Mouse (Mus musculus) mature B cell (primary cell): ENCODE results near the gene Znhit6.

Source experiments
- in situ Hi-C: fragments of 300-500 bp; cut with MboI; formaldehyde crosslinking; loops from 2 replicates; pipeline ENCODE4 v1.14.3; 2019

Znhit6 gene

GRCm38 (mm10) chr3:145575743-145576481 lies at the start of gene Znhit6:
Znhit6 (plus strand) TSS chr3:145576205.
- in situ Hi-C loops: loop anchor here (25.0 kb wide), 1 partner anchor 336 kb away; the partner anchor contains the start of gene Bcl10

GRCm38 (mm10) chr3:145537870-145538269 lies 38.1 kb upstream of the Znhit6 start:
- in situ Hi-C loops: no loop called here

- in situ Hi-C loops: no loop called here
Observed at GRCm38 (mm10) chr3:145548441-145549415, 27.3 kb upstream of the Znhit6 start.

- in situ Hi-C loops: no loop called here
Observed at GRCm38 (mm10) chr3:145550216-145550615, 25.8 kb upstream of the Znhit6 start.

DNA sequence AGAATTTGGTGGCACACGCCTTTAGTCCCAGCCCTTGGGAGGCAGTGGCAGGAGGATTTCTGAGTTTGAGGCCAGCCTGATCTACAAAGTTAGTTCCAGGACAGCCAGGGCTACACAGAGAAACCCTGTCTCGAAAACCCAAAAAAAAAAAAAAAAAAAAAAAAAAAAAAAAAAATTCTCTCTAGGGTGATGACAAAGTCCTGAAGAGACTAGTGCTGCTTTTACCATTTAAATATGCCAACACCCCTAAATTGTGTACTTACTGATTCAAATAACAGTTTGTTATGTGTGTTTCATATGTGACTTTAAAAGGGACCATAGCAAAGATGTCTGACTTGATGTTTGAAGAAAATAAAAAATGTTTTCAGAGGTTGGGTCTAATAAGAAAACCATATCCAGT lies 21.6 kb upstream of the Znhit6 start:
- in situ Hi-C loops: no loop called here

- in situ Hi-C loops: no loop called here
Observed at GRCm38 (mm10) chr3:145556206-145556605, 19.8 kb upstream of the Znhit6 start.

- in situ Hi-C loops: no loop called here
Observed at GRCm38 (mm10) chr3:145559675-145560074, 16.3 kb upstream of the Znhit6 start.

DNA sequence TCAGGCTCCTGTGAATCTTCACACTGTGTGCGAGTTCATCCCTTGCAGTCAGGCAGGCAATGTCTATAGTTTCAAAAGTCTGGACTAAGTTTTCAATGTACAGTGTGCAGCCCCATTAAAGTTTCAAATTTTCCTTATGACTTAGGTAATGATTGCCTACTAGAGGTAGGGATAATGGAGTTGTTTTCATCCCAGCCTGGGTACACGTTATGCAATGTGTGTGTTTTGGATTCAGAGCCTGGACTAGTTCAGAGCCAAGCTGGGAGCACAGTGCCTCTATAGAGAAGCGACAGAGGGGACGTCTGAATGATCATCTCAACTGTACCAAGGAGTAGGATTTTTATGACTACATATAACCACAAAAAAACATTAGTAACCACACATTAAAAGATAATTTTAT lies 15.9 kb upstream of the Znhit6 start:
- in situ Hi-C loops: no loop called here

- in situ Hi-C loops: no loop called here
Observed at GRCm38 (mm10) chr3:145574468-145574867, 1.5 kb upstream of the Znhit6 start.

DNA sequence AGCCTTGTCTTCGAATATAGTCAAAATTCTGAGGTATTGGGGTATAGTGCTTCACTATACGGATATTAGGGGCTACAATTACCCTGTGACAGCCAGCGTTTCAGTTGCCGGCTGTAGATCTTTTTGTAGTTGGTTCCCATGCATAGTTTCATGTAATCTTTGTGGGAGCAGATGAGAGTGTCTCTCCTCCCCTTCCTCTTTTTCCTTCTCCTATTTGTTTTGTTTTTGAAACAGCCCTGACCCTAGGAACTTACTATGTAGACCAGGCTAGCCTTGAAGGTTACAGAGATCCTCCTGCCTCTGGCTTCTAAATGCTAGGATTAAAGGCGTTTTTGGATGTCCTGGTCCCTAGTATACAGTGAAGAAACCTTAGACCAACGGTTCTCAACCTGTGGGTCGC lies 665 bp upstream of the Znhit6 start:
- in situ Hi-C loops: loop anchor here (25.0 kb wide), 1 partner anchor 337 kb away; the partner anchor contains the start of gene Bcl10

GRCm38 (mm10) chr3:145576482-145576822 lies 447 bp downstream of the Znhit6 start:
- in situ Hi-C loops: loop anchor here (25.0 kb wide), 1 partner anchor 336 kb away; the partner anchor contains the start of gene Bcl10

GRCm38 (mm10) chr3:145576876-145577275 lies 871 bp downstream of the Znhit6 start:
- in situ Hi-C loops: loop anchor here (25.0 kb wide), 1 partner anchor 335 kb away; the partner anchor contains the start of gene Bcl10

GRCm38 (mm10) chr3:145583043-145583442 lies 7.0 kb downstream of the Znhit6 start:
- in situ Hi-C loops: loop anchor here (25.0 kb wide), 1 partner anchor 329 kb away; the partner anchor contains the start of gene Bcl10

DNA sequence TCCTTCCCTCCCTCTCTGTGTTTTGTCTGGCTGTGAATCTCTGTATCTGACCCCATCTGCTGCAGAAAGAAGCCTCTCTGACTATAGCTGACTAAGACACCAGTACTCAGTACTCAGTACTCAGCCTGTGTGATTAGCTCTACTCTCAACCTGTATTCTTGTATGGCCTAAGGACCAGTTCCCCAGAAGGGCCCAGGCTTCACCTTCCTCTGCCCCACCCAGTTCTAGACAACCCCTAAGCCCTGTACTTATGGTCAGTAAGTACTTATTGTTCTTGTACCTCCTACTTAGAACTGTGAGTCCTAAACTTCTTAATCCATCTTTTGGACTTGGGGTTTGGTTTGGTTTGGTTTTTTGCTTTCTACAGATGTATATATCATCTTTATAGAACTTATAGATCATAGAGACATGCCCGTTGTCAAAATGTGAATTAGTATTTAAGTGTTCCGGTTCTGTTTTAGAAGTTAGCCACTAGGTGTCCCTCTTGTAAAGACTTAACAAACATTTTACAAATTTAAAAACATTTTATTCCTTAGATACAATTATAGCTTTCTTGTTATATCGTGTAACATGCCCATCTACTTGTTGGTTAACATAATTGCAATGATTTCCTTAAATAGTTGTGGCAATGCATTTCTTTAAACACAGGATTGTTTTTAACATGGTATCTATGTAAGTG lies 7.7 kb downstream of the Znhit6 start:
- in situ Hi-C loops: loop anchor here (25.0 kb wide), 1 partner anchor 329 kb away; the partner anchor contains the start of gene Bcl10

DNA sequence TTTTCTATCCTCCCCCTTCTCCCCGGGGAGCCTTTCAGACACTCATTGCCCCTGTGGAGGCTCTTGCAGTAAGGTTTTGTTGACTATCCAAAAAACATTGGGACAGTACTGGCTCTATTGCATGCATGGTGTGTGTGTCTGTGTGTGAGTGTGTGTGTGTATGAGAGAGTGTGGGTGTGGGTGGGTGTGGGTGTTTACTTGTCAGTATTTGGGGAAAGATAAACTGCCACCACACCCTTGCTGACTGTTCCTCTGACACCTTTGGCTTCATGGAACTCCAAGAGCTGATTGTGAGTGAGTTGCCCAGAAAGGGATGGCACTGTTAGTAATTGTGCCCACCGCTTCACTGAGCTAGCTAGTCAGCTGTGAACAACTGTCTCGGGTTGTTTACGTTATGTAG lies 14.6 kb downstream of the Znhit6 start:
- in situ Hi-C loops: loop anchor here (25.0 kb wide), 1 partner anchor 322 kb away; the partner anchor contains the start of gene Bcl10

GRCm38 (mm10) chr3:145591841-145592542 lies 16.0 kb downstream of the Znhit6 start:
- in situ Hi-C loops: loop anchor here (25.0 kb wide), 1 partner anchor 320 kb away; the partner anchor contains the start of gene Bcl10

DNA sequence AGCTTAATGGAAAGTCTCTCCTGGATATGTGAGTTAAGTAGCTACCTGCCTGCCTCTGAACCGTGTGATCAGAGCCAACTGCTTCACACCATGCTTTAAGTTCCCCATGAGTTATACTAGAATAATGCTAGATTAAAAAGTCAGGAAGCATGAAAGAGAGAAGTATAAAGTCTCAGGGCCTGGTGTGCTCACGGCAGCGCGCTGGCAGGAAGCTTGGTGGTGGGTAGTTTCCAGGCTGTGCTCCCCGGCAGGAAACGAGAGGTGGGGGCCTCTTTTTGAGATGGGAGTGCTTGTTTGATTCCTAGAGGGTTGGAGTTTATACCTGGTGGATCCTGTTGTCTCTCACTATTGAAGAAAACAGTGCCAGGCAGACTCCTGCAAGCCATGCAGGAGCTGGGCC lies 19.3 kb downstream of the Znhit6 start:
- in situ Hi-C loops: loop anchor here (25.0 kb wide), 1 partner anchor 317 kb away; the partner anchor contains the start of gene Bcl10

DNA sequence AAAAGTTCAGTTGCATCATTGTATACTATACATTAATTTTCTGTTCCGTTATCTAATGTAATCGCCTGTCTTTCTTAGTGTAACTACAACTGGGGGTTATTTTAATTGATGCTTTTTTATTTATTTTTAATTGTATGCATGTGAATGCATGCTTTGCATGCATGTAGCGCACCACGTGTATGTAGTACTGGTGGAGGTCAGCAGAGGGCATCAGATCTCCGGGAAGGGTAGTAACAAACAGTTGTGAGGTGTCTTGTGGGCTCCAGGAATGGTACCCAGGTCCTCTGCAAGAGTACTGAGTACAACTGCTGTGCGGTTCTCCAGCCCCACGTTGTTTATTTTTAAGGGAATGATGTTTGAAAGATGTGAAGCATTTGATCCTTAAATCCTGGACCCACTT lies 23.1 kb downstream of the Znhit6 start:
- in situ Hi-C loops: loop anchor here (25.0 kb wide), 1 partner anchor 313 kb away; the partner anchor contains the start of gene Bcl10

DNA sequence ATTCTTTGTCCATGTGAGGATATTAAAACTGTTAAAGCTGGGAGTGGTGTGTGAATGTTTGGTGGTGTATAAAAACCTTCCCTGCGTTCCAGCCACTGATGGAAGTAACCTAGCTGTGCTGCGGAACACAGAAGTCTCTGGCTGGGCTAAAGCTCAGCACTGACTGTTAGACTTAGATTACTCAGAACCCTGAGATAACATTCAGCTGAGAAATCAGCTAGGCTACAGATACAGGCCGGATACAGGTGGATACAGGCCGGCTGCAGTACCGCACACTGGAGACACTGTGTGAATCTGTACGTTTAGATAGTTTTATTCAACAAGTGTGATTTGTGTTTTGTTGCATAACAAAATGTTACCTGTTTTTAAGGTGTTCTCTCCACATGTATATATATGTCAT lies 24.8 kb downstream of the Znhit6 start:
- in situ Hi-C loops: no loop called here

DNA sequence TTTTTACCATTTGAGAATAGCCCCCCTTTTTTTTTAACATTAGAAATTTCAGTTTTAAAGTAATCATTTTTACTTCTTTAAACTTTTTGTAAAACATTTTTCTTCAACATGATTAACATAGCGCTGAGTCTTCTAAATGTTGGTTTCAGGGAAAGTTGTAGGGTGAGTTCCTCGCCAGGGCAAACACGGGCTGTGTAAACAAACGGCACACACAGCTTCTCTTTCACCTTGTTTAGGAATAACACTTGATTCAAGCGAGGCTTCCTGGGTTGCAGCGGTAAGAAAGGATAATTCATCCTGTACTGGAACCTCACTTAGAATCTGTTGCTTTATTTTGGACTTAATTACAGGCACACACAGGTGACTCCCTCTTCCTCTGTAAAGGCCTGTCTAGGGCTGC lies 25.3 kb downstream of the Znhit6 start:
- in situ Hi-C loops: no loop called here
